Mouse (Mus musculus): ENCODE data around the gene Dpp3. TPM values are rescaled to one million over a fixed set of nuclear protein-coding genes. Genes with fewer than 3 reads are reported as not detected.
"Not testable (repeated sequence)": the region's sequence is repeated elsewhere in the genome, so short reads cannot be mapped to it uniquely, and the experiment has no call there.

The Dpp3 gene
- polyA plus RNA-seq (2015; fragmentation: Nextera tagmentation; extraction: Ambion mirVana) = 94.4 and 104 TPM in 2 replicates

DNA sequence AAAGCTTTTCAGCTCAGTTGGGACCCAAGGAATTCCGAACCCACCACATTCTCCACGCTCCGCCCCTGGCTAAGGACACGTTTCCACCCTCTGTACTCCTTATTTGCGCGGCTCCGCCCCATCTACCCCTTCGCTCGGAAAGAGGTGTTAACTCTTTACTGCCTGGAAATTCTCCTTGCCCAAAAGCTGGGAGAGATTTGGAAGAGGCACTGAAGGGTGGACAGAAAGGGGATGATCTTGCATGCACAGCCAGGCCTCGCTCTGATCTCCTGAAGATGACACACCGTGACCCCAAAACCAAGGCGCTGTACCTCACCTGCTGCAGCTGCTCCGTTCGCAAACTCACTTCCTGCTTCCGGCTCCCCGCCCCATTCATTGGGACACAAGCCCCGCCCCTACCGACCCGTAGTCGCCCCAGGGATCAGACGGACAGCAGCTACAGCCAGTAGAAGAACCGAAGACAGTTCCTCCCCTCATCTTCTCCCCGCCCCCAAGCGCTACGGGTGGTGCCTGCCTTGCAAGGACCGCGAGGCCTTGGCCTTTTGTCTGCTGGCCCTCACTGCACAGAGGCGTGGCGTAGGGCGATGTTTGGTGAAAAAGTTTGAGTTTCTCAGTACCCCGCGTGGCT lies at the start of gene Dpp3:
TSS of gene Dpp3 (minus strand) at position 384 of the 628 bp plus-strand sequence.
- Histone ChIP-seq H3K9ac (peak within 1 kb of the TSS; percentile 63), H3K4me3 (peak within 1 kb of the TSS; percentile 76), H3K4me1 (peaks cover 15% of the 10 kb centered on the region), H3K9me3 (no peaks in the 10 kb centered on the region), H3K4me2 (peak within 1 kb of the TSS; percentile 74), H3K36me3 (peaks cover 7% of the 10 kb centered on the region), H3K27me3 (no peaks in the 10 kb centered on the region), H3K27ac (peak within 1 kb of the TSS; percentile 74)
- under 1% methylated on average over 32 of the region's 32 CpGs for WGBS
- ATAC-seq (ENCODE audit: borderline replicate concordance, extremely low read depth, low FRiP score, low TSS enrichment) = peak; percentile 99

DNA sequence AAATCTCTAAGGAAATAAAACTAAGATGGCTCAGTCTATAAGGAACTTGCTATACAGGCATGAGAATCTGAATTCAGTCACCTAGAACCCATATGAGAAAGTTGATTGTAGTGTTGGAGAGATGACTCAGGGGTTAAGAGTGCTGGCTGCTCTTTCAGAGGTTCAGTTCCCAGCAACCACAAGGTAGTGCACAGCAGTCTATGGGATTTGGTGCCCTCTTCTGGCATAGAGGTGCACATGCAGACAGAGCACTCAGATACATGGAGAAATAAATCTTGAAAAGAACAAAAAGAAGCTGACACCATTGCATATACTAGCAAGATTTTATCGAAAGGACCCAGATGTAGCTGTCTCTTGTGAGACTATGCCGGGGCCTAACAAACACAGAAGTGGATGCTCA lies 40.1 kb upstream of the Dpp3 start:
- H3K36me3 ChIP-seq = peaks cover 22% of the 10 kb centered on the region
- peaks cover under 1% of the 10 kb centered on the region; the same call in 1 of the 2 replicates for H3K4me1 ChIP-seq
- no peaks in the 10 kb centered on the region for H3K9me3 ChIP-seq
- H3K27ac ChIP-seq = no peak overlapping the region
- no peak overlapping the region for H3K4me2 ChIP-seq
- no peak overlapping the region for H3K4me3 ChIP-seq
- 93% methylated on average over 2 of the region's 2 CpGs for WGBS
- ATAC-seq (ENCODE audit: borderline replicate concordance, extremely low read depth, low FRiP score, low TSS enrichment) = no peak
- H3K27me3 ChIP-seq = no peaks in the 10 kb centered on the region
- H3K9ac ChIP-seq = no peak overlapping the region

DNA sequence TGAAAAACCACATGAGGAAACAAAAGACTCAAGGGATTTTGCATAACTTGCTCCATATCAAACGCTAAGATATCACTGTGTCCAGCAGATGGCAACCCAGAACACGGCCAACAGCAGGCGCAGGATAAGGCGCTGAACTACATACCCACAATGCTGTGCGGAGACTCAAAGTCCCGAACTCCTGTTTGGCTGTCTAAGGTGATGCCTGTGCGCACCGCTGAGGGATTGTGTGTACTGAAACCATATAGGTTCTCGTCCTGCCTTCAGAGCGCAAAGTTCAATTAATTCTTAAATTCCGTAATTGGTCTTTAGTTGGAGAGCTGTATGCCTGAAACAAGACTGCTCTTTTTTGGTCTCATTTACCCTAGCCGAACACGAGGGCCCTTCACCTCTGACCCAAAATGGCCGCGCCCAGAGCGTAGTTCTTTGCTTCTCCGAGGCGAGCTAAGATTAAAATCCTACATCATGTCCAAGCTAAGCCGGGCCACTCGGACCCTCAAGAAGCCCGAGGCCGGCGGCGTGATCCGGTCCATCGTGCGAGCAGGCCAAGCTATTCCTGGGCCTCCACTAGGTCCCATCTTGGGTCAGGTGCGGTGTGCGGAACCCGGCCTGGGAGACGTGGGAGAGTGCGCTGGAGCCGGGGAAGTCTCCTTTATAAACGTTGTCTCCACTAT lies 34.0 kb upstream of the Dpp3 start, which contains the start of gene Mrpl11:
TSS of gene Mrpl11 (plus strand) at position 220 of the 674 bp plus-strand sequence.
- H3K9ac ChIP-seq = peak within 1 kb of the TSS; percentile 65
- peaks cover 6% of the 10 kb centered on the region for H3K4me1 ChIP-seq
- peak within 1 kb of the TSS; percentile 63 for H3K4me3 ChIP-seq
- peak within 1 kb of the TSS; percentile 51 for H3K27ac ChIP-seq
- peaks cover 22% of the 10 kb centered on the region for H3K36me3 ChIP-seq
- no peaks in the 10 kb centered on the region; the same call in 1 of the 2 replicates for H3K27me3 ChIP-seq
- peak; percentile 97 for ATAC-seq (ENCODE audit: borderline replicate concordance, extremely low read depth, low FRiP score, low TSS enrichment)
- H3K9me3 ChIP-seq = no peaks in the 10 kb centered on the region
- WGBS = under 1% methylated on average over 34 of the region's 34 CpGs
- peak within 1 kb of the TSS; percentile 61 for H3K4me2 ChIP-seq

DNA sequence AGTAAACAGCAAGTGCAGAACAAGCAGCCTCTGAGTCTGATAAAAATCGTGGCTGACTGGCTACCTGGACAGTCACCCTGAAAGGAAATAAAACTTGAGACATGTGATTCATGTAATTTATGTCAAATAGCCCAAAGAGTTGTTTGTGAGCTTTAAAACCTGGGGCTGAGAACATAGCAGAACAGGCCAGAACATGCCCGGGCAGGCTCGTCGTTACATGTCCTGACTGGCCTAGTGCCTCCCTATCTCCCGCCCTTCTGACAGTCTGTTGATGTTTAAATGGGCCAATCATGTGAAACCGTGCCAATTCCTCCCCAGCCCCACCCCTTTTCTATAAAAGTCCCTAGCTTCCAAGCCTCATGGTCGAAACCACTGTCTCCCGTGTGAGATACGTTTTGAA lies 20.6 kb upstream of the Dpp3 start:
- not testable (repeated sequence) for H3K36me3 ChIP-seq; H3K4me1 ChIP-seq; H3K27ac ChIP-seq; ATAC-seq (ENCODE audit: borderline replicate concordance, extremely low read depth, low FRiP score, low TSS enrichment); H3K4me2 ChIP-seq; H3K4me3 ChIP-seq; H3K9ac ChIP-seq; H3K9me3 ChIP-seq; H3K27me3 ChIP-seq
- WGBS = 77% methylated on average over 9 of the region's 9 CpGs

DNA sequence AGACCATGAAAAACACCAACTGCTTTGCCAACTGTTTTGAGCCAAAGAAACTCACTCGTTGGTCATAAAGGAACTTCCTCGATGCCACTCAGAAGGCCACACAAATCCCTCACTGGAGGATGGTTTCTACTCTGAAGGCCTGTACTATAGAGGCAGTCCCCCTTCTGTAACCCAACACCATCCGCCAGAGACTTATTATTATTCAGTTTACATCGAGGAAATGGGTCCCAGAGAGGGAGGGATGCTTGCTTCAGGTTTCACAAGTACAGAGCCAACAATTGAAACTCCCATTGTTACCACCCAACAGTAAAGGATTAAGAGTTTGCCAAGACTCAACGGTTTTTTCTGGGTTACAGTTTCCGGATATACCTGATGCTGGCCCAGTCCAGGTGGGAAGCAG lies 17.5 kb upstream of the Dpp3 start:
- H3K27me3 ChIP-seq = peaks cover 11% of the 10 kb centered on the region; the same call in 1 of the 2 replicates
- no peak overlapping the region for H3K4me2 ChIP-seq
- no peak overlapping the region for H3K4me3 ChIP-seq
- H3K4me1 ChIP-seq = peaks cover 9% of the 10 kb centered on the region
- H3K9me3 ChIP-seq = no peaks in the 10 kb centered on the region
- no peak overlapping the region for H3K27ac ChIP-seq
- H3K36me3 ChIP-seq = no peaks in the 10 kb centered on the region
- 45% methylated on average over 6 of the region's 6 CpGs for WGBS
- no peak for ATAC-seq (ENCODE audit: borderline replicate concordance, extremely low read depth, low FRiP score, low TSS enrichment)
- H3K9ac ChIP-seq = no peak overlapping the region

DNA sequence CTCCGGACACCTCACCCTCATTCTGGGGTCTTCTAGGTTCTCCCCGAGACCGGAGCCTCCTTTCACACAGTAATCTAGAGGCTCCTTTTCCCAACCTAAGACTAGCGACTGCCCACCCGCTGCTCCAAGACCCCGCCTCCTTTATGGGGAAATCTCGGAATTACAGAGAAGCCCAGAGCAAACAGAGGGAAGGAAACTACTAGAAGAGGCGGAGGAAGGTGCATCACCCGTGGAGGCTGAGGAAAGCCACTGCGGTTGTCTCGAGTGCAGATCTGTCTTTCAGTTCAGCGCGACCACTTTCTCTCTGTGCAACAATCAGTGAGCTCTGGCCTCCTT lies 15.1 kb upstream of the Dpp3 start:
- Histone ChIP-seq H3K36me3 (no peaks in the 10 kb centered on the region), H3K4me3 (peak overlapping the region; percentile 78), H3K4me2 (peak overlapping the region; percentile 99), H3K27ac (no peak overlapping the region), H3K9ac (peak overlapping the region; percentile 58; the same call in 1 of the 2 replicates), H3K27me3 (peaks cover 12% of the 10 kb centered on the region; the same call in 1 of the 2 replicates), H3K9me3 (no peaks in the 10 kb centered on the region), H3K4me1 (peaks cover 9% of the 10 kb centered on the region)
- peak; percentile 28; the same call in 1 of the 2 replicates for ATAC-seq (ENCODE audit: borderline replicate concordance, extremely low read depth, low FRiP score, low TSS enrichment)
- WGBS = 5% methylated on average over 13 of the region's 13 CpGs

DNA sequence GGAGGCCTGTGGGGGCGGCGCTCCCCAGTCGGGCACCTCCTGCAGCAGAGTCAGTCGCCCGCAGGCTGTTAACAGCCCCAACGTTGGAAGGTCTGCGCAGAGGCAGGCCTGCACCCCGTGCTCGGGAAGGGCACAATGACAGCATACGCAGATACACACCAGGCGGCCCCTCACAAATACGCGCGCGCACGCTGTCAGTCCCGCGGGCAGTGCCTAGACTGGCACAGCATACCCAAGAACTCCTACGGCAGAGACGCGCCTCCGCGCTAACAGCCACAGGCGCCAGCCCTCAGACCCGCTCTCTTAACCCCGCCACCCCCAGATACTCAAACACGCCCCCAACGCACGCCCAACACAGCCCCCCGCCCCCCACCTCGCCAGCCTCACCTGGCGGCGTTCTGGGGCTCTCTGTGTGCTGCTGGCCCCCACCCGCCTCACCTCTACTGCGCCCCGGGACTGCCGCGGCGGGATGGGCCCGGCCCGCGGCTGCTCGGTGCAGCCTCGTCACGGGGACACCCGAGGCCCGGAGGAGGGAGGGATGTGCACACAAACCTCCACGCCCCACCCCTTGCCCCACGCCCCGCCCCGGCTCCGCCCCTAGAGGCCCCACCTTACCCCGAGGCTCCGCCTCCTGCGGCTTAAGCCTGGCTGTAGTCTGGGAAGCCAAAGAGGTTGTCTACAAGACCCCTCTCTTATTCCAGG lies 14.6 kb upstream of the Dpp3 start, which contains the start of gene Peli3:
TSS of gene Peli3 (minus strand) at position 577 of the 702 bp plus-strand sequence.
- WGBS = under 1% methylated on average over 55 of the region's 55 CpGs
- H3K4me2 ChIP-seq = peak within 1 kb of the TSS; percentile 99
- peak; percentile 97 for ATAC-seq (ENCODE audit: borderline replicate concordance, extremely low read depth, low FRiP score, low TSS enrichment)
- no peaks in the 10 kb centered on the region for H3K9me3 ChIP-seq
- H3K27me3 ChIP-seq = peaks cover 12% of the 10 kb centered on the region; the same call in 1 of the 2 replicates
- no peaks in the 10 kb centered on the region for H3K36me3 ChIP-seq
- peak within 1 kb of the TSS; percentile 58 for H3K9ac ChIP-seq
- no peak within 1 kb of the TSS for H3K27ac ChIP-seq
- H3K4me3 ChIP-seq = peak within 1 kb of the TSS; percentile 78
- peaks cover 9% of the 10 kb centered on the region for H3K4me1 ChIP-seq

DNA sequence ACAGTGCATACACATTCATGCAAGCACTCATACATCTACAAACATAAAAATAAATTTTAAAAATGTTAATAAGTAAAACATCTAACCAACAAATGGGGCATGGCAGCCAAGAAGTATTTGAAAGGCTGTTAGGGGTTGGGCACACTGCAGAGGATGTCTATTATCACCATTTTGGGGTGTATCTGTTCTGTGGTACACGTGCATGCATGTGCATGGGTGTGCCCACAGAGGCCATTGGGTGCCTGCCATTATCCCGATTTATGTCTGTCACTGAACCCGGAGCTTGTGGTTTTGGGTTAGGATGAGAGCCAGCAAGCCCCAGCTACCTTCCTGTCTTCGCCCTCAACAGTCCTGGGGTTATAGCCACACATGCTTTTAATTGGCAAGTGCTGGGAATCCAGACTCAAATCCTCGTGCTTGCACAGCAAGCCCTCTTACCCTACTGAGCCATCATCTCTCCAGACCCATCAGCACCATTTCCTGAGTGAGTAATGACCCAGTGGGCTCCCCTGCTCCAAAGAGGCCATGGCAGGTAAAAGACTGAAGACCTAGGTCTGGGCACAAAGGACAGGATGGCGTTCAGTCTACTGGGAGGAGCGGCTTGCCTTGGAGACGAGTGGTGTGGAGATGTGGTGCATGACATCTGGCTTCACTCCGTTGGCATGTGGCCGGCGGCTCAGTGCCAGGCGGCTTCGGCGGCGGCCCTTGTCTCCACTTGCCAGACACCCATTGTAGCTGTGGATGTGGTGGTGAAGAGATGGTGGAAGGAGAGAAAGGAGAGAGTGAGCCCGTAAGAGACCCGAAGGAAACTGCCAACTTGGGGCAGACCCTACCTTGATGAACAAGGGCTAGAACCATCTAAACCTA lies 9.6 kb upstream of the Dpp3 start:
- no peak overlapping the region for H3K27ac ChIP-seq
- 78% methylated on average over 17 of the region's 17 CpGs for WGBS
- H3K4me3 ChIP-seq = no peak overlapping the region
- peaks cover 5% of the 10 kb centered on the region for H3K4me1 ChIP-seq
- H3K36me3 ChIP-seq = no peaks in the 10 kb centered on the region
- H3K27me3 ChIP-seq = peaks cover 11% of the 10 kb centered on the region; the same call in 1 of the 2 replicates
- ATAC-seq (ENCODE audit: borderline replicate concordance, extremely low read depth, low FRiP score, low TSS enrichment) = no peak
- no peak overlapping the region for H3K9ac ChIP-seq
- H3K4me2 ChIP-seq = no peak overlapping the region
- H3K9me3 ChIP-seq = no peaks in the 10 kb centered on the region

DNA sequence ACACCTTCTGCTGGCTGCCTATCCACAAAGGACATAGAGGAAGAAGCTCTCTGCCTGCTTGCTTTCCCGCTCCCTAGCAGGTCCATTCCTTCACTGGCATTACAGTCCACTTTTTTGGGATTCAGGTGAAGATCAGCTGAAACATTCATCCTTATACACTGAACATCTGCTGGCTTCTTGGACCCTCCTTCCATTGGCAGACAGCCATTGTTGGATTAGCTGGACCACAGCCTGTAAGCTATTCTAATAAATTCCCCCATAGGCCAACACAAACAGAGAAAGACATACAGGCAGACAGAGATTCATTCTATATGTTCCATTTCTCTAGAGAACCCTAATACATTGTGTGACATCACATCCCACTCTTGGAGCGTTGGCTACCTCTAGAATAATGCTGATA lies 8.8 kb upstream of the Dpp3 start:
- no peak for ATAC-seq (ENCODE audit: borderline replicate concordance, extremely low read depth, low FRiP score, low TSS enrichment)
- no peaks in the 10 kb centered on the region for H3K4me1 ChIP-seq
- 67% methylated on average over 2 of the region's 2 CpGs for WGBS

DNA sequence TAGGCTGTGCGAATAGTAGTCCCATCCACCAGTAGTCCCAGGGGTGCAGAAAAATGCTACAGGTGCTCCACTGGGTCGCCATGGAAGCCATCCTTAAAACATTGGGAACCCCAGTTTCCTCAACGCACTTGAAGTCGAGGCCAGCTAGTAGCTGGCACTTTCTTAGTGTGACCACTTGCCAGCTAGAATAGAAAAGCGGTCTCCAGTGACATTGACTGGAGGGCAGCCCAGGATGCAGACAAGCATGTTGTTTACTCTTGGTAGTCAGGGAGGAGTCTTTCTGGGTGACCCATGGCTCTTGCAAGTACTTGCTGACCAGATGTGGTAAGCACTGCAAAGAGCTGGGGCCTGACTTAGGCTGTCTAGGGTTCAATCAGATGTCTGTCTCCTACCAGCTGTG lies 694 bp upstream of the Dpp3 start:
- Histone ChIP-seq H3K4me1 (peaks cover 15% of the 10 kb centered on the region), H3K27ac (peak overlapping the region; percentile 74), H3K36me3 (no peaks in the 10 kb centered on the region; the same call in 1 of the 2 replicates), H3K4me2 (peak overlapping the region; percentile 74), H3K27me3 (no peaks in the 10 kb centered on the region), H3K9ac (peak overlapping the region; percentile 63), H3K9me3 (no peaks in the 10 kb centered on the region), H3K4me3 (peak overlapping the region; percentile 76)
- 60% methylated on average over 5 of the region's 5 CpGs for whole genome bisulfite sequencing
- ATAC-seq (ENCODE audit: borderline replicate concordance, extremely low read depth, low FRiP score, low TSS enrichment) = 0 out of 2 replicates have a peak, but pooled peaks have one; percentile 1

More for the DNA sequence above, 8.8 kb upstream of the Dpp3 start:
- Histone ChIP-seq H3K4me3 (no peak overlapping the region), H3K4me2 (no peak overlapping the region), H3K27ac (no peak overlapping the region), H3K36me3 (no peaks in the 10 kb centered on the region), H3K9me3 (no peaks in the 10 kb centered on the region), H3K9ac (no peak overlapping the region), H3K27me3 (peaks cover 8% of the 10 kb centered on the region; the same call in 1 of the 2 replicates)

Data from lung, embryonic 15.5 days (tissue).